In genomic region chr1:131754212-131754829, GRCm38 (mm10) we compare ENCODE assay signal across 20 mouse cellular contexts. TPM values are rescaled to one million over a fixed set of nuclear protein-coding genes. Genes with fewer than 3 reads are reported as not detected.
A peak's percentile ranks its signal among the peaks of the same experiment; 100 is the strongest.
DNase-seq lines count a peak whose midpoint lies in the region; ATAC-seq and TF ChIP-seq lines count a peak whose summit lies in the region.
"Had no signal": no experiment of that assay in that cellular context is flagged by ENCODE, and none has a peak within 500 bp of the region (broad histone marks: within the 10 kb centered on the region; RNA-seq: fewer than 3 reads in every experiment).

No protein-coding gene starts in this region.

- DNase-seq in adrenal gland, adult (ENCODE audit: inconsistent age in 2 of 2, low spot score in 1 of 2): peak; percentile 41 to 76
- DNase-seq in adrenal gland, postnatal 14 days: no peak
- DNase-seq in heart, postnatal 0 days (ENCODE audit: low spot score): no peak
- DNase-seq in heart, postnatal 25 days (ENCODE audit: low spot score): no peak
- DNase-seq in CH12.LX (ENCODE audit: extremely low read depth): no peak
- DNase-seq in midbrain, embryonic 11.5 days (ENCODE audit: low spot score, missing footprints): no peak
- DNase-seq in left cerebral cortex, postnatal 10 days (ENCODE audit: extremely low spot score in 1 of 2, low spot score in 2 of 2): no peak
- DNase-seq: cerebellum, adult 9-10 months; thymus, postnatal 25 days had no signal

- 0 out of 2 replicates have a peak, but pooled peaks have one; percentile 34 for TF ChIP-seq EP300 in heart, postnatal 0 days (IDR thresholded peaks at IDR 0.05; ENCODE audit: low read depth)
- no peak for TF ChIP-seq EP300 in CH12.LX (IDR thresholded peaks at IDR 0.05; ENCODE audit: low read length)

- no peak for TF ChIP-seq CTCF in heart, postnatal 0 days (IDR thresholded peaks at IDR 0.05; ENCODE audit: low read depth)
- no peak for TF ChIP-seq CTCF in CH12.LX (conservative IDR thresholded peaks at IDR 0.05 in 1 of 2, IDR thresholded peaks at IDR 0.05 in 1 of 2; ENCODE audit: low read depth in 2 of 2, low read length in 2 of 2)

- H3K36me3 ChIP-seq in heart, postnatal 0 days (replicated peaks; ENCODE audit: control insufficient read depth, insufficient read depth, low read length): no peaks in the 10 kb centered on the region
- no peaks in the 10 kb centered on the region for H3K36me3 ChIP-seq in CH12.LX (replicated peaks in 1 of 2; ENCODE audit: control insufficient read depth in 1 of 2, insufficient read depth in 1 of 2, low read length in 1 of 2)
- H3K36me3 ChIP-seq in midbrain, embryonic 11.5 days (ENCODE audit: control insufficient read depth, insufficient read depth, low read length): no peaks in the 10 kb centered on the region
- H3K36me3 ChIP-seq: embryonic facial prominence, embryonic 15.5 days; forebrain, embryonic 10.5 days; hindbrain, embryonic 10.5 days; limb, embryonic 15.5 days; neural tube, embryonic 13.5 days had no signal

- intact Hi-C loops in heart, postnatal 25 days (cut with DNase I): no loop called here
- intact Hi-C loops in left cerebral cortex, postnatal 10 days (cut with DNase I): no loop called here

- in situ Hi-C loops in CH12.LX (cut with MboI; ENCODE audit: low pct_ligation_motif_present, low pct_unique_long_range_greater_than_20kb, low sequenced_read_pairs): no loop called here

- H3K4me2 ChIP-seq in heart, postnatal 0 days (ENCODE audit: low read depth, low read length): no peak overlapping the region
- H3K4me2 ChIP-seq in CH12.LX (ENCODE audit: insufficient read depth, low read depth, poor library complexity, severe bottlenecking): no peak overlapping the region
- H3K4me2 ChIP-seq in midbrain, embryonic 11.5 days: no peak overlapping the region
- H3K4me2 ChIP-seq: embryonic facial prominence, embryonic 15.5 days; limb, embryonic 15.5 days; neural tube, embryonic 13.5 days had no signal

- TF ChIP-seq RAD21 in CH12.LX (IDR thresholded peaks at IDR 0.05; ENCODE audit: low read depth, low read length): no peak

- H3K27me3 ChIP-seq in heart, postnatal 0 days (ENCODE audit: control insufficient read depth, insufficient read depth, low read length): peaks cover 5% of the 10 kb centered on the region; the same call in 1 of the 2 replicates
- peaks cover 2% of the 10 kb centered on the region for H3K27me3 ChIP-seq in CH12.LX (replicated peaks)
- no peaks in the 10 kb centered on the region for H3K27me3 ChIP-seq in midbrain, embryonic 11.5 days (ENCODE audit: control insufficient read depth, insufficient read depth, low read length)
- H3K27me3 ChIP-seq: embryonic facial prominence, embryonic 15.5 days; limb, embryonic 15.5 days; neural tube, embryonic 13.5 days had no signal

- H3K9me3 ChIP-seq in heart, postnatal 0 days (replicated peaks; ENCODE audit: control insufficient read depth, low read length): no peaks in the 10 kb centered on the region
- H3K9me3 ChIP-seq in CH12.LX (replicated peaks; ENCODE audit: low read length): no peaks in the 10 kb centered on the region
- no peaks in the 10 kb centered on the region for H3K9me3 ChIP-seq in midbrain, embryonic 11.5 days (ENCODE audit: control insufficient read depth, low read length)
- H3K9me3 ChIP-seq: embryonic facial prominence, embryonic 15.5 days; forebrain, embryonic 10.5 days; hindbrain, embryonic 10.5 days; limb, embryonic 15.5 days; neural tube, embryonic 13.5 days had no signal

- dilution Hi-C loops in CH12.LX (cut with MboI; ENCODE audit: extremely low pct_ligation_motif_present, extremely low pct_unique_long_range_greater_than_20kb, low sequenced_read_pairs): no loop called here

- TF ChIP-seq POLR2A in CH12.LX (IDR thresholded peaks at IDR 0.05; ENCODE audit: low read depth, low read length): no peak

- WGBS in heart, postnatal 0 days: 23% methylated on average over 3 of the region's 3 CpGs
- 80% methylated on average over 3 of the region's 3 CpGs for WGBS in midbrain, embryonic 11.5 days

- H3K9ac ChIP-seq in heart, postnatal 0 days (replicated peaks; ENCODE audit: low read depth, low read length): no peak overlapping the region
- H3K9ac ChIP-seq in CH12.LX (ENCODE audit: insufficient read depth, low read depth): no peak overlapping the region
- no peak overlapping the region for H3K9ac ChIP-seq in midbrain, embryonic 11.5 days (ENCODE audit: low read length)
- H3K9ac ChIP-seq: embryonic facial prominence, embryonic 15.5 days; limb, embryonic 15.5 days; neural tube, embryonic 13.5 days had no signal

- no peaks in the 10 kb centered on the region for H3K79me2 ChIP-seq in CH12.LX (replicated peaks; ENCODE audit: control insufficient read depth, extremely low read depth, insufficient read depth, poor library complexity, severe bottlenecking)

- H3K4me1 ChIP-seq in heart, postnatal 0 days (ENCODE audit: control insufficient read depth, insufficient read depth): peaks cover 26% of the 10 kb centered on the region
- peaks cover 7 to 56% of the 10 kb centered on the region in 2 experiments for H3K4me1 ChIP-seq in CH12.LX (ENCODE audit: control insufficient read depth in 1 of 2, insufficient read depth in 2 of 2)
- 0 out of 2 replicates have a peak, but pooled peaks cover 3% of the 10 kb centered on the region for H3K4me1 ChIP-seq in midbrain, embryonic 11.5 days (ENCODE audit: control insufficient read depth, insufficient read depth, low read length)
- H3K4me1 ChIP-seq: neural tube, embryonic 13.5 days had no signal

- no peak overlapping the region for H3K4me3 ChIP-seq in heart, postnatal 0 days (ENCODE audit: low read depth, low read length)
- H3K4me3 ChIP-seq in CH12.LX (replicated peaks in 1 of 3; ENCODE audit: low read depth in 2 of 3, low read length in 2 of 3, poor library complexity in 1 of 3): no peak overlapping the region
- H3K4me3 ChIP-seq in midbrain, embryonic 11.5 days (ENCODE audit: low read depth, low read length): no peak overlapping the region
- H3K4me3 ChIP-seq: embryonic facial prominence, embryonic 15.5 days; forebrain, embryonic 10.5 days; hindbrain, embryonic 10.5 days; limb, embryonic 15.5 days; neural tube, embryonic 13.5 days had no signal

- peak overlapping the region; percentile 64 for H3K27ac ChIP-seq in heart, postnatal 0 days (ENCODE audit: low read depth)
- no peak overlapping the region for H3K27ac ChIP-seq in CH12.LX (ENCODE audit: insufficient read depth, low read depth)
- no peak overlapping the region for H3K27ac ChIP-seq in midbrain, embryonic 11.5 days (ENCODE audit: low read depth, low read length)
- H3K27ac ChIP-seq: embryonic facial prominence, embryonic 15.5 days; forebrain, embryonic 10.5 days; hindbrain, embryonic 10.5 days; limb, embryonic 15.5 days; neural tube, embryonic 13.5 days had no signal

- ATAC-seq in heart, postnatal 0 days (ENCODE audit: insufficient read depth, low read depth): 0 out of 2 replicates have a peak, but pooled peaks have one; percentile 17
- ATAC-seq in megakaryocyte, adult 5-6 weeks (ENCODE audit: poor library complexity, severe bottlenecking): peak; percentile 34
- ATAC-seq in midbrain, embryonic 11.5 days (ENCODE audit: low FRiP score): no peak
- ATAC-seq: activated CD4-positive, CD25-positive, alpha-beta regulatory T cell, adult 4 months; inflammation-experienced regulatory T-cells, adult 6 months; Patski had no signal

TF ChIP-seq in CH12.LX, 34 proteins besides CTCF, POLR2A, EP300 and RAD21:
- no peak for TF ChIP-seq CHD1 (IDR thresholded peaks at IDR 0.05; ENCODE audit: low read depth, low read length)
- TF ChIP-seq ZNF384 (IDR thresholded peaks at IDR 0.05; ENCODE audit: low read depth, low read length): peak; percentile 69

RNA-seq across cellular contexts. Expression of gene Slc26a9, which starts 10.5 kb away (rescaled TPM):
- total RNA-seq in adrenal gland, postnatal 14 days (2021): 0.07 and 0.08 TPM in 2 replicates
- not detected in 2 replicates for total RNA-seq in heart, postnatal 0 days (2014; rRNA removed; ENCODE audit: low replicate concordance)
- 0.03 and 0.05 TPM in 2 replicates for polyA plus RNA-seq in heart, postnatal 0 days (2015; fragmentation: Nextera tagmentation; extraction: Ambion mirVana)
- total RNA-seq in heart, postnatal 25 days (2021): not detected
- total RNA-seq in CH12.LX (2012; rRNA removed): not detected in 2 replicates
- not detected in 2 replicates for total RNA-seq in CH12.LX (2014; rRNA removed)
- 0.29 and 0.31 TPM in 2 replicates for polyA plus RNA-seq in CH12.LX (2012; ENCODE audit: insufficient read length, low read depth)
- total RNA-seq in megakaryocyte, adult 5-6 weeks (2015): not detected in 2 replicates
- total RNA-seq in megakaryocyte, adult 5-6 weeks (2017): not detected in 2 replicates
- not detected in 2 replicates for polyA plus RNA-seq in midbrain, embryonic 11.5 days (2014; fragmentation: Nextera tagmentation; extraction: Ambion mirVana)
- under 1 TPM; 0.18 to 0.24 TPM for total RNA-seq in left cerebral cortex, postnatal 10 days (2021)
- total RNA-seq: adrenal gland, postnatal 36 days; gastrocnemius, postnatal 14 days had no signal
- polyA plus RNA-seq: activated CD4-positive, CD25-positive, alpha-beta regulatory T cell, adult 4 months; forebrain, embryonic 10.5 days; inflammation-experienced regulatory T-cells, adult 6 months; neural tube, embryonic 13.5 days had no signal

RNA-seq across cellular contexts. Expression of gene Pm20d1, which starts 42.9 kb away (rescaled TPM):
- 15.1 and 22.9 TPM in 2 replicates for total RNA-seq in adrenal gland, postnatal 14 days (2021)
- 1.6 and 3.5 TPM in 2 replicates for total RNA-seq in heart, postnatal 0 days (2014; rRNA removed; ENCODE audit: low replicate concordance)
- 4.8 and 6.4 TPM in 2 replicates for polyA plus RNA-seq in heart, postnatal 0 days (2015; fragmentation: Nextera tagmentation; extraction: Ambion mirVana)
- 1 to 10 TPM; 3.1 to 5.1 TPM for total RNA-seq in heart, postnatal 25 days (2021)
- total RNA-seq in CH12.LX (2012; rRNA removed): 0.17 and 0.29 TPM in 2 replicates
- 0.09 and 0.21 TPM in 2 replicates for total RNA-seq in CH12.LX (2014; rRNA removed)
- polyA plus RNA-seq in CH12.LX (2012; ENCODE audit: insufficient read length, low read depth): 0.19 and 0.53 TPM in 2 replicates
- 0.07 TPM in 1 of 2 replicates, not detected in the other for total RNA-seq in megakaryocyte, adult 5-6 weeks (2015)
- not detected in 2 replicates for total RNA-seq in megakaryocyte, adult 5-6 weeks (2017)
- 0.82 and 1.5 TPM in 2 replicates for polyA plus RNA-seq in midbrain, embryonic 11.5 days (2014; fragmentation: Nextera tagmentation; extraction: Ambion mirVana)
- total RNA-seq in left cerebral cortex, postnatal 10 days (2021): under 1 TPM; 0.69 to 0.94 TPM
- polyA plus RNA-seq: activated CD4-positive, CD25-positive, alpha-beta regulatory T cell, adult 4 months; Patski had no signal

Comparison
In these comparisons a context has a peak if more than half of its experiments do, and no peak if none do; other contexts are left out.
1. DNase-seq: peak in adrenal gland, adult (2 of 2); none in adrenal gland, postnatal 14 days (single experiment), heart, postnatal 0 days (single experiment), heart, postnatal 25 days (single experiment), CH12.LX (single experiment), midbrain, embryonic 11.5 days (single experiment) and left cerebral cortex, postnatal 10 days (0 of 2).